Mouse (Mus musculus) small intestine, adult 2 months (tissue): Measurements from ENCODE around the gene Ehd2. TPM values are rescaled to one million over a fixed set of nuclear protein-coding genes. Genes with fewer than 3 reads are reported as not detected.

Experiments used
- H3K27ac ChIP-seq: fragments of 200-500 bp; 2 replicates; pipeline ENCODE4 v1.5.1; 2012; ENCODE audit warnings: low read depth, low read length, control low read depth, inconsistent platforms; ENCODE audit not compliant: insufficient read depth
- H3K27me3 ChIP-seq: fragments of 200-500 bp; 2 replicates; pipeline ENCODE4 v1.6.1; 2012; ENCODE audit warnings: mild to moderate bottlenecking, moderate library complexity, low read length, inconsistent platforms; ENCODE audit not compliant: control insufficient read depth, insufficient read depth
- H3K36me3 ChIP-seq: fragments of 200-500 bp; 2 replicates; pipeline ENCODE4 v1.6.1; 2012; ENCODE audit warnings: mild to moderate bottlenecking, low read length, control low read depth, inconsistent platforms; ENCODE audit not compliant: control insufficient read depth, insufficient read depth
- H3K4me1 ChIP-seq: fragments of 200-500 bp; 2 replicates; pipeline ENCODE4 v1.6.1; 2012; ENCODE audit warnings: low read length, inconsistent platforms, mixed read lengths; ENCODE audit not compliant: control insufficient read depth, insufficient read depth, insufficient read length
- H3K4me3 ChIP-seq: fragments of 200-500 bp; 2 replicates; pipeline ENCODE4 v1.5.1; 2012; ENCODE audit warnings: low read depth, mild to moderate bottlenecking, control low read depth, inconsistent platforms, low read length, moderate library complexity
- CTCF ChIP-seq: fragments of 200-500 bp; IDR thresholded peaks from 2 replicates; pipeline ENCODE4 v1.5.1; 2012; ENCODE audit warnings: low read depth, mild to moderate bottlenecking, control low read depth, inconsistent platforms, low read length, moderate library complexity, mixed read lengths; ENCODE audit not compliant: insufficient replicate concordance, insufficient read length; ENCODE audit errors: extremely low read depth
- POLR2A ChIP-seq: fragments of 200-500 bp; IDR thresholded peaks from 2 replicates; pipeline ENCODE4 v1.6.1; 2012; ENCODE audit warnings: low read depth, mild to moderate bottlenecking, control low read depth, inconsistent platforms, low read length, moderate library complexity
- WGBS: fragments of 180-500 bp; shearing (Covaris S2); methylation state at CpG from one replicate; pipeline ENCODE4 v1.1.7; 2018; 5-methylcytosine and 5-hydroxymethylcytosine counted together
- polyA plus RNA-seq: library from polyadenylated mRNA; depleted of rRNA; stranded (reverse); fragments of >200 nt; gene quantifications from 2 replicates; pipeline ENCODE4 v1.2.3, GENCODE M21; 2012

Gene Ehd2
- polyA plus RNA-seq, 1 experiment: 14.5 TPM

- H3K4me3 ChIP-seq: peak overlapping the region; percentile 23
- no peaks in the 10 kb centered on the region for H3K27me3 ChIP-seq
- H3K27ac ChIP-seq: peak overlapping the region; percentile 15; the same call in 1 of the 2 replicates
- WGBS: 71% methylated on average over 32 of the region's 32 CpGs
- no peaks in the 10 kb centered on the region for H3K36me3 ChIP-seq
- TF ChIP-seq POLR2A (no peak), CTCF (no peak)
- H3K4me1 ChIP-seq: peaks cover 9% of the 10 kb centered on the region
Measured at GRCm38 (mm10) chr7:15963798-15964652, 3.3 kb downstream of the Ehd2 start.

GRCm38 (mm10) chr7:15962311-15963288, 4.8 kb downstream of the Ehd2 start:
- no peak for TF ChIP-seq CTCF
- no peak for TF ChIP-seq POLR2A
- Histone ChIP-seq H3K36me3 (no peaks in the 10 kb centered on the region), H3K4me1 (peaks cover 9% of the 10 kb centered on the region), H3K27ac (peak overlapping the region; percentile 78), H3K4me3 (peak overlapping the region; percentile 8; the same call in 1 of the 2 replicates), H3K27me3 (no peaks in the 10 kb centered on the region)
- 21% methylated on average over 12 of the region's 12 CpGs for WGBS

- Histone ChIP-seq H3K27ac (peak overlapping the region; percentile 78), H3K4me3 (no peak overlapping the region), H3K4me1 (peaks cover 9% of the 10 kb centered on the region), H3K36me3 (no peaks in the 10 kb centered on the region), H3K27me3 (no peaks in the 10 kb centered on the region)
- no peak for TF ChIP-seq POLR2A
- 80% methylated on average over 7 of the region's 7 CpGs for WGBS
Measured at GRCm38 (mm10) chr7:15961798-15962197, 5.6 kb downstream of the Ehd2 start.

GRCm38 (mm10) chr7:15961239-15961638, 6.1 kb downstream of the Ehd2 start:
- Histone ChIP-seq H3K27me3 (no peaks in the 10 kb centered on the region), H3K4me1 (peaks cover 9% of the 10 kb centered on the region), H3K27ac (no peak overlapping the region), H3K36me3 (no peaks in the 10 kb centered on the region), H3K4me3 (no peak overlapping the region)
- no peak for TF ChIP-seq POLR2A
- TF ChIP-seq CTCF: no peak
- 13% methylated on average over 4 of the region's 4 CpGs for WGBS

- 60% methylated on average over 4 of the region's 4 CpGs for WGBS
- no peaks in the 10 kb centered on the region for H3K27me3 ChIP-seq
- H3K27ac ChIP-seq: no peak overlapping the region
- peaks cover 9% of the 10 kb centered on the region for H3K4me1 ChIP-seq
- H3K36me3 ChIP-seq: no peaks in the 10 kb centered on the region
- TF ChIP-seq CTCF (no peak), POLR2A (no peak)
- H3K4me3 ChIP-seq: no peak overlapping the region
Measured at GRCm38 (mm10) chr7:15960691-15961090, 6.7 kb downstream of the Ehd2 start.

GRCm38 (mm10) chr7:15956143-15956542, 11.2 kb downstream of the Ehd2 start:
- WGBS: 64% methylated on average over 5 of the region's 5 CpGs
- no peak for TF ChIP-seq CTCF
- TF ChIP-seq POLR2A: no peak
- H3K27me3 ChIP-seq: no peaks in the 10 kb centered on the region
- no peaks in the 10 kb centered on the region for H3K36me3 ChIP-seq
- H3K27ac ChIP-seq: no peak overlapping the region
- no peak overlapping the region for H3K4me3 ChIP-seq
- no peaks in the 10 kb centered on the region; the same call in 1 of the 2 replicates for H3K4me1 ChIP-seq

GRCm38 (mm10) chr7:15955509-15955908, 11.9 kb downstream of the Ehd2 start:
- WGBS: 41% methylated on average over 7 of the region's 7 CpGs
- H3K36me3 ChIP-seq: no peaks in the 10 kb centered on the region
- no peaks in the 10 kb centered on the region for H3K27me3 ChIP-seq
- no peak for TF ChIP-seq CTCF
- no peak for TF ChIP-seq POLR2A
- H3K4me1 ChIP-seq: no peaks in the 10 kb centered on the region; the same call in 1 of the 2 replicates
- no peak overlapping the region for H3K4me3 ChIP-seq
- H3K27ac ChIP-seq: no peak overlapping the region
